Mouse (Mus musculus) layer of hippocampus, adult 9-10 months (tissue): ENCODE results near the gene Lpp.

Experiments
- DNase-seq: peaks from one replicate; pipeline ENCODE4 v3.0.0; 2022; ENCODE audit warnings: low spot score

The Lpp gene

GRCm38 (mm10) chr16:24695062-24695461 lies 301.8 kb downstream of the Lpp start:
- no peak for DNase-seq

GRCm38 (mm10) chr16:24704215-24704614 lies 310.9 kb downstream of the Lpp start:
- no peak for DNase-seq

- DNase-seq = no peak
Observed at GRCm38 (mm10) chr16:24723641-24724040, 330.3 kb downstream of the Lpp start.

DNA sequence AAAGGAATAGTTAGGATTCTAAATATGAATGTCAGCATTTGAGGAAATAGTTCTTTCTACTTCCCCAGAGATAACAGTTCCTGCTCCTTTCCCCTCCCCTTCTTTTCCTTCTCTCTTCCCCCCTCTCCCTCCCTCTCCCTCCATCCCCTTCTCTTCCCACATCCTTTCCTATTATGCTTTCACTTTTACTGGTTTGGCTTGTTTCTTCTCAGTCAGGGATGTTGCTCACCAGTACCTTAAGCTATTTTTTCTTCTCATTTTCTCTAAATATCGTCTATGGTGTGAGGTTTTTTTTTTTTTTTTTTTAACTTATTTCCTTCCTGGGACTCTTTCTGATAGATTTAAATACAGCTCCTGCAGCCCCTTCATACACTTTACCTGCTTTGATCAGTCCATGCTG lies 339.4 kb downstream of the Lpp start:
- no peak for DNase-seq

DNA sequence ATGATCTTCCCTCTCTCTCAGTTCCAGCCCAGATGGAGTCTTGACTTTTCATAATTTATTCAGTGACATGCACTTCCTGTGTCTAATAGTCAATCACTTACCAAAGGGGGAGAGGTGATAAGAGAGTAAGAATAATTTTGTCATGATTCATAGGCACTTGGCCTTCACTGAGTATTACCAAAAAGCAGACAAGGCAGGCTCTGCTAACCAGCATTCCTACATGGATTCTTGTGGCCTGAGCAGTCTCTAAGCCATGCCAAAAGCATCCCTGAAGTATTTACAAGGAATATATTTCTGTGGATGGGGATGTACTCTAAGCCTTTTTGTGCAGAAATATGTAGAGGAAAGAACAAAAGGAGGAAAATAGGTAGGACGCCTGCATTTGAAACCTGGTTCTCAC lies 340.0 kb downstream of the Lpp start:
- DNase-seq = no peak

DNA sequence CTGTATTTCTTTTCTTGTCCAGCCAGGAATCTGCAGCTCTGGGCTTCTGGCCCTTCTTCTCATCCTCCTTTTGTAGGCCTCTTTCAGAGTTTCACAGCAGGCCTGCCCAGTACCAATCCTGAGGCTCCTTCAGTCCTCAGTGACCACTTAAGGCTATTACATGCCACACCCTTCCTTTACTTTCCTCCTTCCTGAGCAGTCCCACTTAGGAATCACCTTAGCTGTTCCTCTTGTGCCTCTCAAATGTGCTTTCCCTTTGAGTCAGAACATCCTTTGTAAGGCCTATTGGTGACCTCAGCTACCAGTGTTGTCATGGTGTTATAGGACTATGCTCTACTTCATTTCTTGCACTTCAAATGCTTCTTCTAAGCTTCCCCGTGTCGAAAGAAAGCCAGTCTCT lies 342.4 kb downstream of the Lpp start:
- no peak for DNase-seq

GRCm38 (mm10) chr16:24737362-24738057 lies 344.2 kb downstream of the Lpp start:
- DNase-seq = no peak

DNA sequence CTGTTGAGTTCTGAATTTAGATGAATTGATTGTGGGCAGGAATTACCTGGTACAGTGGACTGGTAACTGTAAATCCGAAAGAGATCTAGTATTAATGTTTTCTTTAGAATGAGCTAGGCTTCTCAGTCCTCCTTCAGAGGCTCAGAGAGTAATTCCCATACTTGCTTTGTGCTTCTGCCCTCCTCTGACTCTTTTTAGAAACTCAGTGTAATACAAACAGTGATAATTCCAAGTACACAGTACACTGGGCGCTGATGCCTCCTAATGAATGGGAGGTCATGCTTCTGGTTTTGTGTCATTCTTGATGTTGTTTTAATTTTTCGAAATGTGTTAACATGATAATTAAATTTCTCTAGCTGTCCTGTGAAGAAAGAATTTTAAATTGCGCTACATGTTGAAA lies 347.4 kb downstream of the Lpp start:
- DNase-seq = no peak

GRCm38 (mm10) chr16:24749816-24750215 lies 356.5 kb downstream of the Lpp start:
- no peak for DNase-seq

DNA sequence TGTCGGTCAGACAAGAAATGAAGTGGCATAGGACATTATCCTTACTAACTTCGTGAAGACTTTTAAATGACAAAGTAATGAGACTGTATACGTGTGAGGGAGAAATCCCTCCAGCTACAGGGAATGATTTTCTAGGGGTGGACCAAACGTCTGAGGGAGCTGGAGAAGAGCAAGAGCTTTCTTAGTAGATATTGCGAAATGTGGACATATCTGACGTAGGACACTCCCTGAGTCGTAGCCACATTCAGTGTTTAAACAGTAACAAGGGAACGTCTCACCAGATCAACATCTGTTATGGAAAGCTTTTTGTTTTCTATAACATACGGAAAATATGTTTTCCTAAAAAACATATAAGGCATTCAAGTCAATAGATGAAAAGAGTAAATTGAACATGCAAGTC lies 362.8 kb downstream of the Lpp start:
- no peak for DNase-seq

DNA sequence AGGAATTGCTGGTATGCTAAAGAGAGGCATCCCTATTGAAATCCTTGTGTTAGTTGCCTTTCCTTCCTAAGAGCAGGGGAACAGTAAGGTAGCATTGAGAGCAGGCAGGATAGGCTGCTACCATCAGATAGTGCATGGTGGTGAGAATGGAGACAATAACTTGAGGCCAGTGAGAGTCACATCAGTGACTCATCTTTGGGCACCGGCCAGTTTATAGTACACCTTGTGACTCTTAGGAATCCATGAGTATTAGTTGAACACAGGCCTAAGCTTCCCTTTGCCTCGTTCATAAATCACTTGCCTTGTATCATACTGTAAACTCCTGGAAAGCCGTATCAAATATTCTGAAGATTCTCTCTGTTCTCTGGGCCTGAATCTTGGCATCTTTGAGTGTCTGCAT lies 372.7 kb downstream of the Lpp start:
- DNase-seq = no peak

DNA sequence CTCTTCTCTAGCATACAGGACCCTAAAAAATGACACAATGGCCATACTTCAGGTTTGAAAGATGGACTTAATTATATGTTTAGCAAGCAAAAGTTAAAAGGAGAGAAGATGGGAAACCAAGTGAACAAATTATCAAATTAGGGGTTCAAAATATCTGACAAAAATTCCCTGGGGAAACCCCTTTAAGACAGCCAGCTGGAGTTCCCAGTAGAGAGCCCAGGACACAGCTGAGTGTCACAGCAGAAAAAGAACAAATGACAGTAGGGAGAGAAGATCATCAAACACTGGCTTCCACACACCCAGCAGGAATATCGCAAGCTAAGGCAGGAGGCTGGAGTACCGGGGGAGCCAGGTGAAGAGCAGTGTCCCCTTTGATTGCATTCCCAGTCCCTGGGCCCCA lies 373.3 kb downstream of the Lpp start:
- DNase-seq = no peak

- DNase-seq = no peak
Observed at GRCm38 (mm10) chr16:24777053-24777452, 383.7 kb downstream of the Lpp start.

- DNase-seq = no peak
Observed at GRCm38 (mm10) chr16:24778432-24779274, 385.3 kb downstream of the Lpp start.

- no peak for DNase-seq
Observed at GRCm38 (mm10) chr16:24780545-24780944, 387.2 kb downstream of the Lpp start.

- DNase-seq = no peak
Observed at GRCm38 (mm10) chr16:24781922-24782321, 388.6 kb downstream of the Lpp start.

GRCm38 (mm10) chr16:24785651-24786050 lies 392.3 kb downstream of the Lpp start:
- DNase-seq = no peak

- no peak for DNase-seq
Observed at GRCm38 (mm10) chr16:24788973-24789372, 395.7 kb downstream of the Lpp start.

DNA sequence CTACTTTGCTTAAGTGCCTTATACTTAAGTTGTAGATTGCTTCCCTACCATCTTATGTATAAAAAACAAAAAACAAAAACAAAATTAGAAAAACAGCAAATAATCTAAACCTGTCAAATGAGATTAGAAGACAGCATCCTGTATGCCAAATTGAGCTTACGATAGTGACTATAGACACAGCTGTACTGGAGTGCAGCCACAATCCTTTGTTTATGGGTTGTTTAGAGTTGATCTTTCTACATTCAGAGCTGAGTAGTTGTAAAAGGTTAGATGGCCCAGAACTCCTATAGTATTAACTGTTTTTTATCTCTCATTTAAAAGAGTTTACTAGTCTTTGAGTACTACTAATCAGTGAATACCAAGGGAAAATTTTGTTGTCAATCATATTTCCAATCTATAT lies 398.1 kb downstream of the Lpp start:
- DNase-seq = no peak

DNA sequence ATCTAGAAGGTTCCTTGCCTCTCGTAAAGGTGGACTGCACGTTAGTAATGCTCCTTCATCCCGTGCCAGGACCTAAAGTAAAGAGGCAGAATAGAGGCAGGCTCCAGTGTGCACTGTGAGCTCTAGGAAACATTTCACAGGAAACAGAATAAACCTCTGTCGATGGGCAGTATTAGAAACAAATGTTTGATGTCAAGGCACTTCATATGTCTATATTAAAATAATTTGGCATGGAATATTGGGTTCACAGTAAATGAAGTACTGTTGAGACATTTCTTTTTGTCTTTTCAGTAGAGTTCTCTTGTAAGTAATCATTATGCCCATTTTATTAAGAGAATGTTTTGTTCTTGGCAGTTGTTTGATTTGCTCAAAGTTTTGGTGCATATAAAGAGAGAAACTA lies 398.7 kb downstream of the Lpp start:
- no peak for DNase-seq

DNA sequence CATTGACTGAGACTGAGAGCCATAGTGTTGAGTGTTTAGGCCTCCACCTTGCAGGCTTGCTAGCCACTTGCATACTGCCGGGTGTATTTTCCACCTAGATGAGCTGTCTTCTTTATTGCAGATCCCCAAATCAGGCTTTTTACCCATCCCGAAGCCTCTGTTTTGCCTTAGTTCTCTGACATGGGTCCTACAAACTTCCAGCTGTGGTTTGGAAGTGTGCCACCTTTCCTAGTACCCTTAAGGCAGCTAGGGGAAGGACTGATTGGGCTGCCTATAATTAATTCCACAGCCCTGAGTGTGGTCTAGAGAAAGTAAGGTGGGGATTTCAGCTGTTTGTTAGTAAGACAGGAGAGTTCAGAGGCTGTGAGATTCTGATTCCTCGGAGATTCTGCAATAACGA lies 399.5 kb downstream of the Lpp start:
- no peak for DNase-seq

GRCm38 (mm10) chr16:24794665-24795064 lies 401.4 kb downstream of the Lpp start:
- no peak for DNase-seq

GRCm38 (mm10) chr16:24801355-24801754 lies 408.0 kb downstream of the Lpp start:
- no peak for DNase-seq

DNA sequence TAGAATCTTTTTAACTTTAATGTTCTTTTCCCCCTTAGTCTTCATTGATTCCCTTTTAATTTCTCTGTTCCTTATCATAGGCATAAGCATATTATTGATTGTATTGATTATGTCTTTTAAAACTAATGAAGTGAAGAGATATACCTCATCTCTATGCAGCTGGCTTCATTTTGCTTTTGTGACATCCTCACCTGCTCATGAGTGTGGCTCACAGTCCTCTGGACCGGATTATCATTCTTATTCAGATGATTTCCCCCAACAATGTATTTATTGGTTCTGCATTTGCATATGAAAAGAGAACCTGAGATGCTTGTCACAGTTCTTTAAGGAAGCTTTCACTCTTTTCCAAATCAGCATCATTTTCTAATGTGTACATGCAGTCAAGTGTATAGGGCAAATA lies 408.5 kb downstream of the Lpp start:
- no peak for DNase-seq
